Mouse (Mus musculus) urinary bladder, postnatal 10 days (tissue): ENCODE data around the gene St3gal3.

Source experiments
- DNase-seq: peaks from one replicate; pipeline ENCODE4 v3.0.0; 2022; ENCODE audit warnings: low spot score

St3gal3 gene

DNA sequence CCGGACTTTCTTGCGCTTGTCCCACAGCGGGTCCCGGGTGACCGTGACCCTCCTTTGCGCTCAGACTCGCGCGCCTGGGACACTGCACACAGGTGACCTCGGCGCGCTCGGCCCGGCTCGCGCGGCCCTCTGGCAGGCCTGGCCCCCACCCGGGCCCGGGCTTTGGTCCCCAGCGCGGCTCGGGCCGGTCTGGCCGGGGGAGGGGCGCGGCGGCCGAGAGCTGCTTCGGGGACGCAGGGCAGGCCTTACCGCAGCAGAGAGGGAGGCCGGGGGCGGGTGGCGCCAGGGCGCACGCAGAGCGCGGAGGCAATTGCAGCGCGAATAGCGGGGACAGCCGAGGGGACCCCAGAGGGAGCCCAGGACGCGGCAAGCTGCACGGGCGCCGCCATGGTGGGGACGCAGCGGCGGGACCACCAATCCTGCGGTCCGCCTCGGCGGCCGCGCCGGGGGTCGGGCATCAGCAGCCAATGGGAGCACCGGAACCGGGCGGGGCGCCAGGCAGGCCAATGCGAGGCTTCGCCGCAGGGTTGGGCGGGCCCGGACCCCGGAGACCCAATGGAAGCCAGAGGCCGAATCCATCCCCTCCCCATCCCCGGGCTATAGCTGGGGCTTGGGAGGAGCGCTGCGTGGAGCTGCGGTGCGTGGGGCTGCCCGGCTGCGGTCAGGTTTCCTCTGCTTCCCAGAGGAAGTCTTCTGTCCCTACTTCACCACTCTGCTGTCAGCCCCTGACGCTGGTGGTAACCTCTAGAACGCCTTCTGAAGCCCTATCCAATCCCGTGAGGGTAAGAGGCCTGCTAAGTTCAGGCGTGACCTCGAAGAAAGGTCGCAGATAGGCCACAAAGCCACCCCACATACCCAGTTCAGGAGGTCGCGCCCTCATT, at the start of gene St3gal3:
Gene St3gal3 (minus strand): TSS at position 430 of the 881 bp plus-strand sequence.
- peak; percentile 77 for DNase-seq

DNA sequence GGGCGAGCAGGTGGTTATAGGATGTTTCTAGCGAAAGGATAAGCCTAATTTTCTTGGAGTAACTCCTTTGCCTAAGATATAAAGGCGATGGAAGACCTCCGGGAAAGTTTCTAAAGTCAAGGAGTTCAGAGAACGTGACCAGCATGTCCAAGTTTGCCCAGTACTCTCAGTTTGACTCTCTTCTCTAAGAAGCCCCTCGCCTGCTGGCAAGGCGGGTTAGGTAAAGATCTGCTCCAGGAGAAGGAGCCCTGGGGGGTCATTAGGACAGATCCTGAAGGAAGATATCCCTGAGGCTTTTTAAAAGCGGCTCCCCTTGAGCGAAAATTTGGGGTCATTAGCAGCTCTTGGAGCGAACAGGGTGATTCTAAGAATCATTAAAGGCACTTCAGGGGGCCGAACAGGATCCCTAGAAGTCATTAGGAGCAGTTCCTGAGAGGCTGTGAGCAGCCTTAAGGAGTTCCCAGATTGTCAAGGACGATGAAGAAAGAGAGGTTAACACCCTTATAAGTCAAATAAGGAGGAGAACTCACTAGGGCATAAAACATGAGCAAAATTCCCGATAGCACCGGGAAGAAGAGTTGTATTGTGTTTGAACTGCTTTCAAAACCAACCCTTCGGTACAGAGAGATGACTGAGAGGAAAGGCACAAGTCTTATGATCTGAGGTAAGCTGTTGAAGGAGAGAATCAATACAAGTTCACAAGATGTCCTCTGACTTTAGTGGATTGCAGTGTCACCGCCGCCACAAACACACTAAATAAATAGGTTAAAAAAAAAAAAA, 45.8 kb upstream of the St3gal3 start:
- no peak for DNase-seq

DNA sequence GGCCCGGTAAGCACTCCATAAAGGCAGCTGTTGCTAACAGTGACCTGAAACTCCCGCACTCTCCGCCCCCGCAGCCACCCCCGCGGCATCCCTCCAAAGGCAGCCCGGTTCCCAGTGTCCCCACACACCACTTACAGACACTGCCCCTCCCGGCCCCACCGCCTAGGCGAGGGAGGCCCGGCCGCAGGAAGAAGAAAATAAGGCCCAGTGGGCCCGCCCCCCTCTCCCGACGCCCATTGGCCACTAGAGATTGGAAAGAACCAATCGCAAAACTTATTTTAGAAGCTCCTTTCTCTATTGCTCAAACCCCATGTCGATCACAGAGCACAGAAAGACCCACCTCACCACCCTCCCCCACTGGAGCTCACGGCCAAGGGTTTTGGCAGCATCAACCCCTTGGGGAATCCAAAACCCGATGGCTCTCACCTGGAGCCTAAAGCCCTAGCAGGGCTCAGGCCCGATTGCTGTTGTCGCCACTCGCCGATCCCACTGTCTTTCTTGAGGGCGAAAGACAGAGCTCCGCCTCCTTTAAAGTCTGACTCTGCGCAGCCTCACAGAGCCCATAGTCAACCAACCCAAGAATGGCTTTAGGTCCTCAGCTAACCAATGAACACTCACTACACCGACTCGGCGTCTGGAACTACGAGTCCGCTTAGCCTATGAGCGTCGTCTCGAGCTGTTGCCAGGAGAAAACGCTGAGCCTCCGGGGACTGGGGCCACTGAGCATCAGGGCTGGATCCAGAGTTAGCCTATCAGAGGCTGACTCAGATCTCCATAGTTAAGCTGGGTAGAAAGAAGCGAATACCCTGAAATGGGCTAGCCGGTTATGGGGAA, 45.0 kb upstream of the St3gal3 start, which contains the start of gene Kdm4a:
Gene Kdm4a (minus strand): TSS at position 577 of the 834 bp plus-strand sequence.
- peak; percentile 58 for DNase-seq

DNA sequence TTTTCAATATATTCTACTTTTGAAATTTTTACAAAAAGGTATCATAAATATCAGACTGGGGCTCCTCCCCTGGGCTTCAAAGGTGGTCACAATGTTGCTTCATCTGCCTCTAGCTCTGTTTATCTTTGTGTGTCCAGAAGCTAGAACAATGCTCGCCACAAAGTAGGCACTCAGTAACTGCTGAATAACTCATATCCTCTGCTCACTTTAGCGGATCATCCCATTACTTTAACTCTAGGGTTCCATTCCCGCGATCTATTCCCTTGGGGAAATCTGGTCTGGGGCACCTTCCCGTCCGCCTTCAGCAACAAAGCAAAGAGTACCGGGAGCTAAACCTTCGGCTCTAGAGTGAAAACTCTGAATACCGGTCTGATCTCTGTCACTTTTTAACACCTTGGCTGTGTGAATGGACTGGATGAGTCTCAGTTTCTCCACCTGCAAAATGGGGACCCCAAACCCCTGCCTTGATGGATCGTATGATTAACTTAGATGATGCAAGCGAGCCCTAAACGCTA, 44.3 kb upstream of the St3gal3 start:
- no peak for DNase-seq

DNA sequence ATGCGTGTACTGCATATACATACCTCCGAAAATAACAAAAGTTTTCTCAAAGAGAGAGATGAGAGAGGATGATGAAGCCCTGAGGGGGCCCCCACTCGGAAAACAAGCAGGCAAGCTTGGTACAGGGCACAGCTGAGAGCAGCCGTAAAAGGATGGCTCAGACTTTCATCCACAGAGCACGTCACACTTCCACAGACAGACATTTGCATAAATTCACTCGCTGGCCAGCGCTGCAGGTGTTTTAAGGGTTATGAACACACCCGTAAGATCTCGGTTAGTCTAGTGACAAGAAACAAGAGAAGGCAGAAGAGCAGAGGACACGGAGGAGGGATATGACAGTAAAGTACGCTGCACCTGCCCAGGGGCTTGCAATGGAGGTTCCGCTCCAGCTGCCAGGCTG, 37.7 kb upstream of the St3gal3 start:
- DNase-seq, result no peak

DNA sequence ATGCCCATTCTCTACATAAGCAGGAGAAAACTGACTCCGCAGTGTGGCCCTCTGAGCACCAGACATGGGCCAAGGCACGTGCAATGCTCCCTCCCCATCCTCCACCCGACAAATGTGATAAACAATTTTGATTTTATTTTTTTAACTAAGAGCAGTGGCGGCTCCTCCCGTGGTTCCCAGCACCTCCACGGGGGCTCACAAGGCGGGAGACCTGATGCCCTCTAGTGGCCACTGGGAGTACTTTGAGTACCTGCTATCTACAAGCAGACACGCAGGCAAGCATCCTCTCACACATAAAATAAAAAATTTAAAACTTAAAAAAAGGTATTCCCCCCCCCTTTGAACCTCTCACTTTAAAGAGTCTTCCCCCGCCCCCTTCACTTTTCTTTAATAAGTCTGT, 36.3 kb upstream of the St3gal3 start:
- DNase-seq, result no peak

DNA sequence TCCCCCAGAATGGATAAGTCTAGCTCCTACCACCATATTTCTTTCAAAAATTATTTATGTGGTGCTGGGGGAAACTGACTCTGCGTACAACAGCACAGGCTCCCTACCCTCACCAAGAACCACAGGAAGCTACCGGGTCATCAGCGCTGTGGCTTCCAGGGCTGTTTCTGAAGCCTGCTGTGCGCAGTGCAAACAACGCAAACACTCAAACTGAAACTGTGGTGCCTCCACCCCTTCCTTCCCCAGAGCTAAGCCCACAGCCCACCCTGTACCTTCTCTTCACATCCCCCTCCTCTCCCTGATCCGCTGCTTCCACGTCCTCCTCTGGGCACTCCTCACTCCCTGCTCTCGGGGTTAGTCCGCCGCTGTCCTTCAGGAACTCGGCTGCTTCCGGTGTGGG, 27.4 kb upstream of the St3gal3 start:
- DNase-seq, result no peak

DNA sequence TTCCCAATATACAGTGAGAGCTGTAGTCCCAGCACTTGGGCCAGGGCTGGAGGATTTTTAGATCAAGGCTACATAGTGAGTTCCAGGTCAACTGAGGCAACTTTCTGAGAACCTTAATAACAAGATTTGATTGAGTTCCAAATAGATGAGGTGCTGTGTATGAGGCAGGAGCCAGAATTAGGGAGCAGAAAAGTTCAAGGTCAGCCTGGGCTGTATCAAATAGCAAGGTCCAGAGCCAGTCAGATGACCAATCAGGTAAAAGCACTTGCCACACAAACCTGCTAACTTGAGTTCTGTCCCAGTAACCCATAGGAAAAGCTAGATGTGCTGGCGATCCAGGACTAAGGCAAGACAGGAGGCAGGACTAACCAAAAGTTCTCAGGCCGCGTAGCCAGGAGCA, 23.0 kb upstream of the St3gal3 start:
- DNase-seq, result no peak

DNA sequence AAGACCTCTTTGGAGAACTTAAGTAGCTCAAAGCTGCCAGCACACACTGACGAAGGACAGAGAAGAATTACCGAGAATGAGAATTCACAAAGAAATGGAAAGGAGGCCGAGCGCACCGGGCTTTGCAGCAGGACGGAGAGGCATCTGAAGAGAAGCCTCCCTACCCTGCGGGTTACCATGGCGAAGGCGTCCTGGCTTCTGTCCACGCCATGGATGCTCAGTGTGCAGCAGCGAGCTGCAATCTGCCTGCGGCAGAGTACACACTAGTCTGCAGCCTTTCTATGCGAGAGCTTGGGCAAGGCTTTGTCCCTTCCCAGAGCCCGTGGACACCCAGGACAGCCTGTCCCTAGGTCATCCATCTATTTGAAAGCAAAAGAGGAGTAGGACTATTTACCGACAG, 21.8 kb upstream of the St3gal3 start:
- no peak for DNase-seq

DNA sequence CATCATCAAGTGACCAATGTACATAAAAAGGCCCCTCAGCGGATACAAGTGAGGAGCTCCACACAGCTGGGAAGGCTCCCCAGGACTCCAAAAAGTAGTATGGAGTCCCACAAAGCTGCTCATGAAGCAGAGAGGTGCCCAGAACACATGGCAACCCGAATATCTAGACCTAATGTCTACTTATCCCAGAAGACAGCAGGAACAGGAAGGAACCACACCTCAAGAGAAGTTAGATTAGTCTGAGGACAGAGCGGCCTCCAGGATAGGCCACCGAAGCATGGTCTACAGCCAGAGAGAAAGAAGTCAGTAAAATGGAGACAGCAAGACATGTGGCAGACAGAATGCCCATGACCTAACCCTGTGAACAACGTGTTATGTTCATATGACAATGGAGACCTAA, 20.2 kb upstream of the St3gal3 start:
- DNase-seq, result no peak

DNA sequence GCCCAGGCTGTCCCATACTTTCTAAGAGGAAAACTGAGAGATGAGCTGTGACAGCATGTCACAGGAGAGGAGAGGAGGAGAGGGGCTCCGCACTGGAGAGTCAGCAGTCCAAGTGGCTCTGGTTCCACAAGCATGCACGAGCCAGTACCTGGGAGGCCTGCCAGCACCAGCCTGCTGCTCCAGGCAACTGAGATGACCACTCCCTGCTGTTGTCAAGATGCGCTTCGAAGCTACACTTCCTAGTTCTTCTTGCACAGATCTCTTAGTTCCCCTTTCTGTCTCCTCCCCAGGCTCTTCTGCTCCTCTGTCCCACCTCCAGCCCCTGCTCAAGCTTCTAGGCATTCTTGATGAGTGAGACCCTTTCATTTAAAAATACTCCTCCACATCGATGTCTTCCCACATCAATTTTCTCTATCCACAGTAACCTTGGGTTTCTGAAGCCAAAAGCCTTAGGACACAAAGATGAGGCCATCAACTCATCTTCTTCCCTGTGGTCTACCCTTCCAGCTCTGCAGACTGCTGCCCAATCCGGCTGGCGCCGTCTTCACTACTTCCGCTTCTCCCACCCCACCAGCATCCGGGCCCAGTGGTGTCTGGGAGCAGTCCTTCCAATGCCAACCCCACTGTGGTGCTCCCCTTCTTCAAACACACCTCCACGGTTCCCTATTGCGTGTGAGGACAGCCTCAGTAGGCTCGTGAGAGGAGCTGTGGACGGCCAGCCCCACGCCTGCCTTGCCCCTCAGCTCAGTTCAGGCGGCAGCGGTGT, 17.5 kb upstream of the St3gal3 start:
- no peak for DNase-seq

DNA sequence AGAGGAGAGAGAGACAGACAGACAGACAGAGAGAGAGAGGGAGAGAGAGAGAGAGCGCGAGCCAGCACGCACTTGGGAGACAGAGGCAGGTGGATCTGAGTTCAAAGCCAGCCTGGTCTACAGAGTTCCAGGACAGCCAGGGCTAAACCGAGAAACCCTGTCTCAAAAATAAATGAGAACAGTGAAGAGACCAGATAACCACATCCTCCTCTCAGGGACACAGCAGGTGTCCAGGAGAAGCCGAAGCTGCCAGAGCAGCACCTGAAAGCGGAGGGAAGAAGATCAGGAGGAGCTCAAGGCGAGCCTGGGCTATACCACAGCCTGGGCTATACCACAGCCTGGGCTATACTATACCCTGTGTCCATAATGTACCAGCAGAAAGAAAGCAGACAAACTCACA, 16.1 kb upstream of the St3gal3 start:
- DNase-seq, result no peak

DNA sequence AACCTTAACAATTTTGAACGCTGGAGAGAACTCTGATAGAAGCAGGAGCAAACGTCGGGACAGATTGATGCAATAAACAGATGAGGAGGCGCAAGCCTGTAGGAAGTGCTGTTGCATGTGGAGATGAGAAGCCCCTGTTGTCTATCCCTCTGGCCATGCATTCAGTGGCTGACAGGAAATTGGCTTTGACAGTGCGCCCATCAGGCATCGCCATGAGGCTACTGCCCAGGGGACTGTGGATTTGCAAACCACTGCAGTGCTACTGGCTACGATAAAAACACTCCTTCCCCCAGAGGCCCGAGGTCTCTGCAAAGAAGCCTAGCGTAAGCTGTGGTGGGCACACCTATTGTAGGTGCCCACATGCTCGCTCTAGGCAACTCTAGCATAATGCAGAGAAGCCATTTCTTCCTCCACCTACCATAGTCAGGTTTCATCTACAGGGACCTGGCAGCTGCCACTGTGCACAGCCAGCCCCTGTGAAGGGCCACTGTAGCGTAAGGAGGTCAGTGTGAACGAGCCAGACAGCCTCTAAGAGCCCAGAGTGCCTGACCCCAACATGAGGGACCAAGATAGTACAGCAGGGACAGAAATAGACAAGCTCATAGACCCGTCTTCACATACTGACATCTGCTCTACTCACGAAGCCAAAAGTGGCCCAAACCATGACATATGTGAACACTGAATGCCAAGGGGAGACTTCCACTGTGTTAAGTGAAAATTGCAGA, 15.4 kb upstream of the St3gal3 start:
- no peak for DNase-seq

DNA sequence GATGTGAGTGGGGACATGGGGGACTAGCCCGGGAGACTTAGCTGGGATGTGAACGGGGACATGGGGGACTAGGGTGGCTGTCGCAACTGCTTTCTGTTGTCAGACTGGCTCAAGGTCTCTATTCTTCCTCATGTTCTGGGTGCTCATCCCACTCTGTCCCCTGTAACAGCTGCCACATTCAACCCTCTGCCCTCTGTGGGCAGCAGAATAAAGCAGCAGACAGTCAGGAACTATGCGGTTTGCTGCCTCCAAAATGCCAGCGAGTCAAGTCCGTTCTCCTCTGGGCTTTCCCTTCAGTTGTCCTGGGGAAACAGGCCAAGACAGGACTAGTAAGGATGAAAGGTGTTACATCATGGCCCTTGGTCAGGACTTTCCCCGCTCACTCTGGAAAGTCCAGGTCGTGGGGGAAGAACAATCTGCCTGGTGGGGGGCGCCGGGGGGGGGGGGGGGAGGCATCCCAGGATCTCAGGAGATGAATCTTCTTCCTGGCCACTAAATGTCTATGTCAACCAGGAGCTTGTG, 14.4 kb upstream of the St3gal3 start:
- DNase-seq, result no peak

DNA sequence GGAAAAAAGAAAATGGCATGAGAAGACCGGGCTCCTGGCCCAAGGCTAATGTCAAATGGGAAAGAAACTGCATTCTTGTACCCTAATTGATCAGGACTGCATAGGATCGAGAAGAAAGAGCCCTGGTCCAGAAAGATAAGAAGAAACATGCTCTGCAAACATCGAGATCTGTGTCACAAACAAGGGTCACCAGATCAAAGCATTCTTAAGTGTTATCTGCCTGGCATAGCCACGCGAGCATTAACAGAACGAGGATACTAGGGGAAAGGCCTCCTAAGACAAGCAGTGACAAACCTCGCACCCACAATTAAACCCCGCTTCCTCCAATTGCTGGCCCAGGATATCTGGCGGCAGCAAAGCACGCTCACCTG, 13.6 kb upstream of the St3gal3 start:
- DNase-seq, result no peak

DNA sequence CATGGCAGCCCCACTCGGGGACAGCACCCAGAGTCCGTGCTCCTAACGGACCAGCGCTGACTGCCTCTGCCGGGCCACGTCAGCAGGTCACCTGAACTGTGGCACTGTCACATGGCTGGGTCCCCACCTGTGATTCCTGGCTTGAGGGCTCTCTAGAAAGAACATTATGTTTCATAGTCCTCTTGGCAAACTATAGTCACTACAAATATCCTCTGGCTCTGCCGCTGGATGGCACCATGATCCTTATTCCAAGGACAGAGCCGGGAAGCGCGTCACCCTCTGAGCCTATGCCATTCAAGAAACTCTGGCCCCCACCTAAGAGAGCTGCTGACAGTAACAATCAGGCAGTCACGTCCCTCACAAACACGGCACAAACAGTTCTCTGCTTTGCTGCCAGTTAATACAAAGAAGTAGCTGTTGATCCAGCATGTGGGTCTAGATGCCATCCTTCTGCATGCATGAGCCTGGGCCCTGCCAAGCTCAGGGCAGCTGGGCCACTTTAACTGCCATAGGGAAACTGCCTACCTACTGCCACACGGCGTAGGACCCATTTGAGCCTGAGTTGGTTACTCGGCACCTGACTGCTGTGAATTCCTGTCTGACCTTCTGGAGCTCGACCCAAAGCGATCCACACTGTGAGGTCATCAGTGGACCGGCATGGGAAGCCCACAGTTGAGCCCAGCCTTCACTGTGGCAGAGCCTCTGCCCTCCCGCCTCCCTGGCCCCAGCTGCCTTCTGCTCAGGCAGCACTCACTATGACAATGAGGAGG, 13.0 kb upstream of the St3gal3 start:
- no peak for DNase-seq

DNA sequence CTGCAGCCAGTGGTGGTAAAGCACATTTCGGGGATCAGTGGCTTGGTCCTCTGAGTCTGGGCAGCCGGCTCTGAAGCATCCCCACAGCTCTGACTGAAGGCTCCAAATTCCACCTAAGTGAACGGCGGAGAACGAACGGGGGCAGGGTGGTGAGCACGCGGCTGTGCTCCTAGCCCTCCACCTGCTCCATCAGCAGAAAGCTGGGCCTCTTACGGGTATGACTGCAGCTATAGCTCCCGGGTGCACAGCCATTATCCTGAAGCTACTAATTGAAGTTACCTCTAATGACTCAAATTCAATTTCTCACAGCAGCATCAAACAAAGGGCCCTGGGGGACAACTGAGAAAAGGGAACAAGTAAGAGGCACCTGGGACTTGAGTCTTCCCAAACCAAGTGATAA, 12.4 kb upstream of the St3gal3 start:
- DNase-seq, result no peak

DNA sequence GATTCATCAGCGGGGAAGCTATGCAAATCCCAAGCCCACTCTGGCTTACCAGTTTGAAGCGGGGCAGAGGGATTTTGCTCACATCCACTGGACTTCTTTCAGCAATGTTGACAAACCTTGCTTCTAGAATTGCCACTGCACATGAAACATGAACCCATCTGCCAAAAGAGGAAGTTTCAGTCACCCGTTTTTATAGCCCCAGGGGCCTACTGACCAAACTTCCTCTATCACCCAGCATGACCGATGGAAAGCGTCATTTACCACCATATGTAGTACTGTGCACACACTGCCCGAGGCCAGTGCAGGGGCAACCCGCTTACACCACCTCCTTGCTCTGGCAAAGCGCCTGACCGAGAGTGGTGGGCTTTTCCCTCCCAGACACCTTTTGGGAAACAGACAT, 9.6 kb upstream of the St3gal3 start:
- DNase-seq, result no peak

DNA sequence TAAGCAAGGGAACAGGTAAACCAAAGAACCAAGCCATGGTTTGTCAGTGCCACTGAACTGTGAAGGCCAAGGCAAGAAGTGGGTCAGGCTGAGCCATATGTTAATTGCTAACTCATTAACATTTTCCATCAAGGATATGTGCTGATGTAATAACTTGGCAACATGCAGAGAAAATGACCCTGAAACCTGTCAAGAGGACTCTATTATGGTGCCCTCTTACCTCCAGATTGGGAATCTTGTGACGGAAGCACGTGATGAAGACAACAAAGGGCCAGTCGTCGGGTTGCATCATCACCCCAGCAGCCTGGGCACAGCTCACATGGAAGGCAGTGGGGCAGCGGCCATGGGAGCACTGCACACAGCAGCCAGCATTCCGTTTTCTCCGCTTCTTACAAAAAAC, 9.0 kb upstream of the St3gal3 start:
- no peak for DNase-seq

DNA sequence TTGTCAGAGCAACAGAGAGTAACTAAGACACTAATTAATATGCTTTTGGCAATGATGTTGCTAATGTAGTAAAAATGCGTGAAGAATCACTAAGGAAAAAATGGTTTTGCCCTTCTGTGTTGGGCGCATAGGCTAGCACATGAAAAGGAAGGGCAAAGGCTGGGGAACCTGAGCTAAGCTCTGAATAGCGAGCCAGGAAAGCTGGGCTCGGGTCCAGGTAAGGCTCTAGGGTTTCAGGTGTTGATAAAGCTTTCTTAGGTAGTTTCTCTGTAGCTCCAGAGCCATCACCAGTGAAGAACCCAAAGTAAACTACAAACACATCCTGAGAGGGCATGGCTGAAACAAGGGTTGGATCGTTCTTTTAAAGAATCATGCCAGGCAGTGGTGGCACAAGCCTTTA, 6.8 kb upstream of the St3gal3 start:
- DNase-seq, result no peak
